Comparison of ENCODE assay signal across 8 mouse cellular contexts in the genomic region with DNA sequence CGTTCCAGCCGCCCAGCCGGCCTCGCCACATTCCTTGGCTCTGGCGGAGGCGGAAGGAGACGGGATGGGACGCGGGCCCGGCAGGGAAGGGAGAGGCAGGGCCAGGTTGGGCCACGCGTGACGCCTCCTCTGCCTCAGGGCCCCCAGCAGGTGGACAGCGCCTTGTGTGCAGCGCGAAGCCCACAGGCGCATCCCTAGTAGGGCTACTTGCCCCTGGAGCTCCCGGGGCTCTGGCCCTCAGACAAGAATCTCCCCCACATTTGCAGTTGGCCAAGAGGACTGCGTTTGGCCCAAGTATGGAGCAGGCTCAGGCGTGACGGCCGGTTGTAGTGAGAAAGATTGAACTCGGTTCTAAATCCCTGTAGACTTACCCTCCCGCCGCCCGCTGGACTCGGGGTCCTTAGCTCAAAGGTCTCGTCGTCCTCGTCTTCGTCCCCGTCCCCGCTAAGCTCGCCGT. TPM values are rescaled to one million over a fixed set of nuclear protein-coding genes. Genes with fewer than 3 reads are reported as not detected.
DNase-seq lines count a peak whose midpoint lies in the region; ATAC-seq and TF ChIP-seq lines count a peak whose summit lies in the region.

Cntnap1 (plus strand) TSS at position 170 of the 457 bp plus-strand sequence.

- no peaks in the 10 kb centered on the region for H3K36me3 ChIP-seq in megakaryocyte, embryonic 14.5 days (replicated peaks; ENCODE audit: low read length)
- peaks cover 22% of the 10 kb centered on the region for H3K36me3 ChIP-seq in kidney, embryonic 14.5 days (ENCODE audit: control insufficient read depth, insufficient read depth, low read length)
- H3K36me3 ChIP-seq in liver, postnatal 0 days (replicated peaks; ENCODE audit: insufficient read depth, low read length) = peaks cover 10% of the 10 kb centered on the region

- H3K9ac ChIP-seq in kidney, embryonic 14.5 days (ENCODE audit: low read depth, low read length) = peak within 1 kb of the TSS; percentile 77
- H3K9ac ChIP-seq in liver, postnatal 0 days (replicated peaks) = peak within 1 kb of the TSS; percentile 62

- no peak for TF ChIP-seq EP300 in liver, postnatal 0 days (IDR thresholded peaks at IDR 0.05; ENCODE audit: low read depth)

- TF ChIP-seq CTCF in liver, postnatal 0 days (IDR thresholded peaks at IDR 0.05; ENCODE audit: low read depth) = no peak

- peak within 1 kb of the TSS; percentile 94 for H3K4me3 ChIP-seq in megakaryocyte, embryonic 14.5 days (replicated peaks)
- H3K4me3 ChIP-seq in kidney, embryonic 14.5 days (ENCODE audit: low read length) = peak within 1 kb of the TSS; percentile 76
- peak within 1 kb of the TSS; percentile 63 for H3K4me3 ChIP-seq in liver, postnatal 0 days (ENCODE audit: low read depth, low read length)

- H3K27me3 ChIP-seq in megakaryocyte, embryonic 14.5 days (replicated peaks) = peaks cover 98% of the 10 kb centered on the region
- peaks cover 32% of the 10 kb centered on the region for H3K27me3 ChIP-seq in kidney, embryonic 14.5 days (ENCODE audit: control insufficient read depth, insufficient read depth, low read length)
- H3K27me3 ChIP-seq in liver, postnatal 0 days (ENCODE audit: insufficient read depth, low read length) = peaks cover 92% of the 10 kb centered on the region

- peak within 1 kb of the TSS; percentile 92 for H3K27ac ChIP-seq in kidney, embryonic 14.5 days (ENCODE audit: low read depth, low read length)
- peak within 1 kb of the TSS; percentile 63 for H3K27ac ChIP-seq in liver, postnatal 0 days (ENCODE audit: low read depth)

- no peak for ATAC-seq in megakaryocyte, adult 5-6 weeks (ENCODE audit: poor library complexity, severe bottlenecking)
- no peak for ATAC-seq in kidney, embryonic 14.5 days (ENCODE audit: low FRiP score, low TSS enrichment)
- ATAC-seq in liver, postnatal 0 days = no peak

- peak; percentile 69 to 71 for DNase-seq in cerebellum, postnatal 14 days
- peak; percentile 71 to 72 for DNase-seq in heart, adult 9 months (ENCODE audit: low spot score in 2 of 2)
- no peak for DNase-seq in liver, postnatal 0 days
- DNase-seq in retina, postnatal 1 day = peak; percentile 52
- no peak for DNase-seq in B cell, adult 2 months

- H3K9me3 ChIP-seq in megakaryocyte, embryonic 14.5 days = no peaks in the 10 kb centered on the region
- H3K9me3 ChIP-seq in kidney, embryonic 14.5 days (ENCODE audit: control insufficient read depth, low read length) = no peaks in the 10 kb centered on the region
- H3K9me3 ChIP-seq in liver, postnatal 0 days (ENCODE audit: low read length) = no peaks in the 10 kb centered on the region

- H3K4me2 ChIP-seq in kidney, embryonic 14.5 days (replicated peaks; ENCODE audit: low read depth, low read length) = peak within 1 kb of the TSS; percentile 93
- H3K4me2 ChIP-seq in liver, postnatal 0 days (ENCODE audit: low read depth, low read length) = peak within 1 kb of the TSS; percentile 82

- H3K4me1 ChIP-seq in megakaryocyte, embryonic 14.5 days = peaks cover 66% of the 10 kb centered on the region
- H3K4me1 ChIP-seq in kidney, embryonic 14.5 days (ENCODE audit: control insufficient read depth, insufficient read depth, low read length) = peaks cover 54% of the 10 kb centered on the region
- peaks cover 46% of the 10 kb centered on the region for H3K4me1 ChIP-seq in liver, postnatal 0 days (ENCODE audit: insufficient read depth)

- WGBS in kidney, embryonic 14.5 days = under 1% methylated on average over 35 of the region's 35 CpGs
- WGBS in liver, postnatal 0 days (ENCODE audit: insufficient replicate concordance) = 3% methylated on average over 35 of the region's 35 CpGs

RNA-seq across cellular contexts. Expression of gene Cntnap1, which starts in this region (rescaled TPM):
- polyA plus RNA-seq in megakaryocyte, embryonic 14.5 days (2012; ENCODE audit: insufficient read depth, low replicate concordance) = 0.72 and 0.89 TPM in 2 replicates
- total RNA-seq in megakaryocyte, adult 5-6 weeks (2015) = not detected in 2 replicates
- total RNA-seq in megakaryocyte, adult 5-6 weeks (2017) = 0.07 TPM in 1 of 2 replicates, not detected in the other
- polyA plus RNA-seq in kidney, embryonic 14.5 days (2014; fragmentation: Nextera tagmentation; extraction: Ambion mirVana) = 1.7 and 2.1 TPM in 2 replicates
- polyA plus RNA-seq in liver, postnatal 0 days (2015; fragmentation: Nextera tagmentation; extraction: Ambion mirVana) = 1.4 and 1.5 TPM in 2 replicates

Comparison
In these comparisons a context has a peak if more than half of its experiments do, and no peak if none do; other contexts are left out.
1. DNase-seq: peak in cerebellum, postnatal 14 days (2 of 2), heart, adult 9 months (2 of 2) and retina, postnatal 1 day (single experiment); none in liver, postnatal 0 days (single experiment) and B cell, adult 2 months (0 of 2).
2. Peak in every context shown above with its lines, with median percentiles within 50 percentile points of each other: H3K4me3 ChIP-seq.